Mouse (Mus musculus) brain, embryonic 14.5 days (tissue): ENCODE measurements around the gene Lgals8.

ENCODE experiments used
- CTCF ChIP-seq: fragments of 200-500 bp; IDR thresholded peaks from 2 replicates; pipeline ENCODE4 v1.5.1; 2012; ENCODE audit warnings: inconsistent platforms, mild to moderate bottlenecking, moderate library complexity, borderline replicate concordance; ENCODE audit not compliant: insufficient read depth, insufficient read length; ENCODE audit errors: extremely low read depth
- POLR2A ChIP-seq: fragments of 200-500 bp; IDR thresholded peaks from 2 replicates; pipeline ENCODE4 v1.6.1; 2012; ENCODE audit warnings: mild to moderate bottlenecking, inconsistent platforms, borderline replicate concordance; ENCODE audit not compliant: poor library complexity, insufficient read depth, insufficient read length, severe bottlenecking; ENCODE audit errors: extremely low read depth

GRCm38 (mm10) chr13:12468488-12468887 is 3.7 kb upstream of the Lgals8 start:
- TF ChIP-seq POLR2A (no peak), CTCF (no peak)
